Mouse (Mus musculus) limb, embryonic 10.5 days (tissue): ENCODE measurements at regions not wholly inside any gene's neighbourhood (a gene's known extent, or its start where the extent isn't known, plus 50 kb on each side); places are given as distances from the start of the nearest gene placed in this dataset.
A peak's percentile ranks its signal among the peaks of the same experiment; 100 is the strongest.

Source experiments
- DNase-seq: peaks from one replicate; pipeline ENCODE4 v3.0.0-alpha.2; 2017; ENCODE audit warnings: low spot score
- H3K27ac ChIP-seq: fragments of 300-500 bp; sonication (generic); 2 replicates; pipeline ENCODE4 v1.5.1; 2016; ENCODE audit warnings: mild to moderate bottlenecking
- H3K27me3 ChIP-seq: fragments of 300-500 bp; sonication (generic); 2 replicates; pipeline ENCODE4 v1.6.1; 2016; ENCODE audit warnings: low read depth, mild to moderate bottlenecking; ENCODE audit not compliant: poor library complexity, severe bottlenecking
- H3K36me3 ChIP-seq: fragments of 300-500 bp; sonication (generic); 2 replicates; pipeline ENCODE4 v1.6.1; 2016; ENCODE audit warnings: mild to moderate bottlenecking, moderate library complexity
- H3K4me1 ChIP-seq: fragments of 300-500 bp; sonication (generic); 2 replicates; pipeline ENCODE4 v1.6.1; 2016
- H3K4me3 ChIP-seq: fragments of 300-500 bp; sonication (generic); 2 replicates; pipeline ENCODE4 v1.5.1; 2016; ENCODE audit warnings: mild to moderate bottlenecking, moderate library complexity
- H3K9me3 ChIP-seq: fragments of 300-500 bp; sonication (generic); replicated peaks from 2 replicates; pipeline ENCODE4 v1.6.1; 2016; ENCODE audit warnings: mild to moderate bottlenecking
- WGBS: fragments of 180-500 bp; shearing (Covaris S2); methylation state at CpG from one replicate; pipeline ENCODE4 v1.1.7; 2016; 5-methylcytosine and 5-hydroxymethylcytosine counted together

DNA sequence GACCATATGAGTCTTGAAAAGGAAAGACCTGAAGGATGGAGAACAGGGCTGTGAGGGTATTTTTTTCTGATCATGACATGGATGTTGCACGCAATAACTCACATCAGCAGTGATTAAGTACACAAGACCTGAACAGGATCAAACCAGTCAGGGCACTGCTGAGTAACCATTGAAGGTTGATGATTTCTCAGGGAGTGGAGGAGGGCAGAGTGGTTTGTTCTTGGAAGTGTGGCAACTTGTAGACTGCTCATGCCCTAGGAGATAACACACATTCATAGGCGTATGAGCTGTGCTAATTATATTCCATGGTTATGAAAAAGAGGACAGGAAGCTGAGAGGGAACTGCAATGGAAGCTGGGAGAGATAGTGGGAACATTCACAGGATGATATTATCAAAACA lies 88.8 kb upstream of the Gpc5 start:
- Histone ChIP-seq H3K36me3 (no peaks in the 10 kb centered on the region), H3K9me3 (no peaks in the 10 kb centered on the region), H3K27me3 (no peaks in the 10 kb centered on the region), H3K4me3 (no peak overlapping the region), H3K4me1 (no peaks in the 10 kb centered on the region; the same call in 1 of the 2 replicates), H3K27ac (no peak overlapping the region)
- no peak for DNase-seq
- WGBS: 93% methylated on average over 2 of the region's 2 CpGs

- H3K27ac ChIP-seq: no peak overlapping the region
- no peaks in the 10 kb centered on the region for H3K27me3 ChIP-seq
- H3K36me3 ChIP-seq: no peaks in the 10 kb centered on the region
- no peak for DNase-seq
- no peaks in the 10 kb centered on the region; the same call in 1 of the 2 replicates for H3K4me1 ChIP-seq
- H3K9me3 ChIP-seq: no peaks in the 10 kb centered on the region
- H3K4me3 ChIP-seq: no peak overlapping the region
- 83% methylated on average over 6 of the region's 6 CpGs for WGBS
These were observed 87.1 kb upstream of the Gpc5 start for GRCm38 (mm10) chr14:115004733-115005405.

DNA sequence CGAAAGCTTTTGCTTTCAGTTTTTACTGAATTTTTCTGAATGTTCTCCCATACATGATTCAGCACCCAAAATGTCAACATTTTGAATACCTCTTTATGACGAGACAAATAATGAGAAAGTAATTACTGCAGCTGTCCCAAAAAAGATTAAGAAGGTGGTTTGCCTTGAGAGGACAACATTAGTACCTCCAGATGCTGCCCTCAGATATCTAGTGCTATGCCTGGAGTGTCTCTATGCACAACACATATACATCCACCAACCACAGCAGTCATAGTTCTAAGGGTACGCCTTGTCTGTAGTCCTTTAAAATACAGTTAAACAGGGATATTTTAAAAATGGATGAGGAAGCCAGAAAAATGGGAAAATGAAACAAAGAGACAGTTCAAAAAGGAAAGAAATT lies 81.1 kb upstream of the Gpc5 start:
- Histone ChIP-seq H3K4me3 (no peak overlapping the region), H3K4me1 (no peaks in the 10 kb centered on the region), H3K27ac (no peak overlapping the region), H3K27me3 (no peaks in the 10 kb centered on the region), H3K9me3 (no peaks in the 10 kb centered on the region), H3K36me3 (no peaks in the 10 kb centered on the region)
- WGBS: 91% methylated on average over 3 of the region's 3 CpGs
- DNase-seq: no peak

DNA sequence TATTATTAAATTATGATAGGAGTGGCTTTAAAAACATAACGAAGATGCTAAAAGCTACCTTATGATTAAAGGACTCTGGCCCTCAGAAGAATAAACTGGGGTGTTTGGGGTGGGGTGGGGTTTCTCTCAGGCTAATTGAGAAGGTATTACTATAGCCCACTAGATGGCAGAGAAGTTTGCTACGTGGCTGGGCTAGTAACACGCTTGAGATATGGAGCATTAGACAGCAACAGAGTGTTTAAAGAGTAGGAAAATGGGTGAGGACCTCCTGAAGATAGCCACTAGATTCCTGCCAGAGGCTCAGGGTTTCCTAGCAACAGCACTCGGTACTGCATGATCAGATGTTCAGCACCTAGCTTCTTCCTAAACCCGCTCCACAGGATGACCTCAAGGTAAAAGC lies 76.7 kb upstream of the Gpc5 start:
- no peaks in the 10 kb centered on the region for H3K36me3 ChIP-seq
- no peak overlapping the region for H3K27ac ChIP-seq
- DNase-seq: no peak
- WGBS: 59% methylated on average over 5 of the region's 5 CpGs
- H3K4me3 ChIP-seq: no peak overlapping the region
- H3K9me3 ChIP-seq: no peaks in the 10 kb centered on the region
- peaks cover 7% of the 10 kb centered on the region for H3K4me1 ChIP-seq
- no peaks in the 10 kb centered on the region for H3K27me3 ChIP-seq

- 30% methylated on average over 22 of the region's 22 CpGs for WGBS
These were observed 74.4 kb upstream of the Gpc5 start for GRCm38 (mm10) chr14:115017410-115018153.

GRCm38 (mm10) chr14:115028011-115028410 lies 64.0 kb upstream of the Gpc5 start:
- Histone ChIP-seq H3K4me1 (no peaks in the 10 kb centered on the region), H3K4me3 (no peak overlapping the region), H3K27ac (no peak overlapping the region), H3K27me3 (no peaks in the 10 kb centered on the region), H3K9me3 (no peaks in the 10 kb centered on the region), H3K36me3 (no peaks in the 10 kb centered on the region)
- WGBS: 90% methylated on average over 7 of the region's 7 CpGs
- DNase-seq: no peak

More at GRCm38 (mm10) chr14:115017410-115018153, 74.4 kb upstream of the Gpc5 start:
- Histone ChIP-seq H3K27ac (no peak overlapping the region), H3K36me3 (no peaks in the 10 kb centered on the region), H3K9me3 (no peaks in the 10 kb centered on the region), H3K27me3 (no peaks in the 10 kb centered on the region), H3K4me3 (peak overlapping the region; percentile 44), H3K4me1 (peaks cover 7% of the 10 kb centered on the region)
- DNase-seq: peak; percentile 63

DNA sequence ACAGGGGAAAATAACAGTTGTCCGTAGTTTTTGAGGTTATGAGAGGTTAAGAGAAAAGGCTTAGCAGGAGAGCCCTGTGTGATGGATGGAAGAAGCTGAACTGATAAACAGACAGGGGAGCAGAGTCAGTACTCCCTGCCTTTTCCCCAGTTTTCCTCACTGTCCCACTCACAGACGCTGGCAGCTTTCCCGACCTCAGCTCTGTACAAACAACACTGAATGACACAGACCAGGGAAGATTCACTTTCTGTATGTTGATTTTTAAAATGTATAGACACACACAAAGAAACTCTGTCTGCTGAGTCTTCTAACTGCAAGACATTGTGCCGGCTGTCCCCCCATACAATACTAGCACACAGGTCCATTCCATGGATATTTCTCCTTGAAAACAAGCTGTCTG lies 60.3 kb upstream of the Gpc5 start:
- Histone ChIP-seq H3K4me3 (no peak overlapping the region), H3K4me1 (0 out of 2 replicates have a peak, but pooled peaks cover under 1% of the 10 kb centered on the region), H3K36me3 (no peaks in the 10 kb centered on the region), H3K27ac (no peak overlapping the region), H3K9me3 (no peaks in the 10 kb centered on the region), H3K27me3 (no peaks in the 10 kb centered on the region)
- 73% methylated on average over 4 of the region's 4 CpGs for WGBS
- no peak for DNase-seq

DNA sequence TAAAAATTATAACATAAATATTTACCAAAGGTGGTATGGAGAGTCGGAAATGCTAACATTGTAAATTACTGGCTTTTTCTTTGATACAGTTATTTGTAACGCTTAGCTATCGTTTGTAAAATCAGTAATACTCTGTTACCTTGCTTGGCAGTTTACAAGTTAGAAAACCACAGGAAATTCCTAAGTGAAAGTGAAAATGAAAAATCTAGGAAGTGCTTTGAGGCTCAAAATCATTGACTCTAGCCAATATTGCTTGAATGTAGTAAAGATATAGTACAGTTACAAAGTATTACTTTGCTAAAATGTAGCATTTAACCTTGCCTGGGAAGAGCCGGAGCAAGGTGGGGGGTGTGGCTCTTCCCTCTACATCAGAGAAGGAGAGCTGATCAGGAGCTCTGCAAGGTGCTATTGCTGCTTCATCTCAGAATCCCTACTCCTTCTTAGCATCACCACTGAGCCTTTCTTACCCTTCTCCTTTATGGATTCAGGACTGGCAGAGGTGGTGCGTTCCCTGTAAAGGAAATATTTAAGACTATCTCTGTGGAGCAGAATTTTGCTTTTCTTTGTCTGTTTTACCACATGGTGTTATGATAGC lies 58.5 kb upstream of the Gpc5 start:
- no peak overlapping the region for H3K27ac ChIP-seq
- 91% methylated on average over 5 of the region's 5 CpGs for WGBS
- DNase-seq: no peak
- no peak overlapping the region for H3K4me3 ChIP-seq
- H3K27me3 ChIP-seq: no peaks in the 10 kb centered on the region
- no peaks in the 10 kb centered on the region for H3K9me3 ChIP-seq
- no peaks in the 10 kb centered on the region for H3K36me3 ChIP-seq
- H3K4me1 ChIP-seq: 0 out of 2 replicates have a peak, but pooled peaks cover 8% of the 10 kb centered on the region

DNA sequence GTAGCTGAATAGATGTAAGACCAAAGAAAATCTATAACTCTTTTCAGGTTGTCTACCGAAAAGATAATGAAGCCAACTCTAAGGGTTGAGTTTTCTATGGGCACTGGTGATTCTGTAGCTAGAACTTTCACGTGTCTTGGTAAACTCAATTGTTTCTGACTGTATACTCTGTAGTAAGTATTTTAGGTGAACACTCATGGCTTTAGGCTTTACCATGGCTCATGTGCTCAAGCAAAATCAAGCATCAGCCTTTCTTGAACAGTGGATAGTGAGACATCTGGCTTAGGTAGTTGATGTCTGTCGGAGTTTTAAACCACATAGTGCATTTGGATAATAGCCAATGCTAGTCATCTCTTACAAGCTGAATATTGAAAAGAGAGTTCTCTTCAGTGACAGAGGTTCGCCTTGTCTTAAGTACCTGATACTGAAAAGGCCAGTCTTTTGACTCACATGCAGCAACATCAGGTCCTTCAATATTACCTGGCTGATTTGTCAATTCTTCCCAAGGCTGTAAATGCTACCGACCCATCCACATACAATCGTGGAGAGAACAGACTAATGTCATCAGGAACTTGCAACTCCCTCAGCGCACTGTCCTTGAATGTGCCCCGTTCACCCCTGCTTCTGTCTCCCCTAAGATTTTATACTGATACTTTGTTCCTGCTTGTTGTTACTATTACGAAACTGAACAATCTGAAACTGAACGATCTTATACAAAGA lies 57.1 kb upstream of the Gpc5 start:
- 94% methylated on average over 10 of the region's 10 CpGs for WGBS
- H3K27ac ChIP-seq: no peak overlapping the region

DNA sequence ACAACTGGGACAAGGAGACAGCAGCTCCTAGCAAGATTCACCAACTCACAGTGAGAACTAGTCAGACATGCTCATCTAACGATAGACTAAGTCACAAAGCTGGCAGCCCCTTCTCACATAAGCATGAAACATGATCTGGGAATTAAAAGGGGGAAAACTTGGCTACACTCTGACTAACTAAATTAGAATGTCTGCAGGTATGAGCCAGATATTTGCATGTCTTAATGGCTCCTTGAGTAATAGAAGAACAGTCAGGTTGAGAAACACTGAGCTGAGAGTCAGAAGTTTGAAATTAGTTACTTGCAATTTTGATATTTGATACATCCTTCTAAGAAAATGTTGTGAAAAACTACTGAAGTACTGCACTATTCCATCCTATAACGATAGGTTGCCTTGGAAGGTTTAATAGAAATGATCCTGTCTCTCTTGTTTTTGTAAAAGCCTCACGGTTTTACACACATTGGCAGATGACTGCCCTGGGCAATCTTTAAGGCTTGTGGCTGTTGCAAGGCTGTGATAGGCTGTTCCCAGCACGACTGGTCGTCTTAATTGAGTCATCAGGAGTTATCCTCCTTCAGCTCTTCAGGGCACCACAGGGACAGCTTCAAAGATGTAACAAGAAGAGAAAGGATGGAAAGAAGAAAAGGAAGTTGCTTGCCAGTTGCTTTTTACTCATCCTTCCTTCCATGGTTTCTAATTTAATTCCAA lies 54.8 kb upstream of the Gpc5 start:
- Histone ChIP-seq H3K9me3 (no peaks in the 10 kb centered on the region), H3K36me3 (peaks cover 2% of the 10 kb centered on the region; the same call in 1 of the 2 replicates), H3K4me3 (no peak overlapping the region), H3K4me1 (peaks cover 24% of the 10 kb centered on the region), H3K27ac (no peak overlapping the region), H3K27me3 (no peaks in the 10 kb centered on the region)
- DNase-seq: no peak
- WGBS: 42% methylated on average over 5 of the region's 5 CpGs

More for the DNA sequence above, 57.1 kb upstream of the Gpc5 start:
- H3K4me3 ChIP-seq: no peak overlapping the region
- DNase-seq: no peak
- no peaks in the 10 kb centered on the region for H3K27me3 ChIP-seq
- peaks cover 16% of the 10 kb centered on the region for H3K4me1 ChIP-seq
- no peaks in the 10 kb centered on the region for H3K36me3 ChIP-seq
- no peaks in the 10 kb centered on the region for H3K9me3 ChIP-seq

GRCm38 (mm10) chr14:115038788-115039187 lies 53.2 kb upstream of the Gpc5 start:
- H3K36me3 ChIP-seq: peaks cover 17% of the 10 kb centered on the region
- no peak for DNase-seq
- no peak overlapping the region for H3K4me3 ChIP-seq
- peaks cover 33% of the 10 kb centered on the region for H3K4me1 ChIP-seq
- WGBS: 39% methylated on average over 5 of the region's 5 CpGs
- no peaks in the 10 kb centered on the region for H3K9me3 ChIP-seq
- no peaks in the 10 kb centered on the region for H3K27me3 ChIP-seq
- H3K27ac ChIP-seq: no peak overlapping the region

DNA sequence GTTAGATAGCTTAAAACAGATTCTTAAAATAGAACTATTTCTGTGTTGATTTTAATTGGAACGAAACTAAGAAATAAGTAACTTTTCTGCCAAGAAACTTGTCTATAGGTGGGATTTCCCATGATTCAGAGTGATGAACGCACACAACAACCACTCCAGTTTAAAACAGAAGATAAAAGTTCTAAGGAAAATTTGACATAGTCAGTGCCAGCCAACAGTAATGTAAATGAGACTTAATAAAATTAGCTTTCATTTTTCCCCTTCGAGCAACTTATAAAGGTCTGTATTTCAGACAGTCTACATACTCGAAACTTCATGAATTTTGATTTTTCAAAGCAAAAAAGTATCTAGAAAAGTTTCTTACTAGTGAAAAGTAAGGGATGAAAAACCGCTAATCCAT lies 52.5 kb upstream of the Gpc5 start:
- no peak overlapping the region for H3K4me3 ChIP-seq
- H3K27ac ChIP-seq: no peak overlapping the region
- 74% methylated on average over 5 of the region's 5 CpGs for WGBS

More for the DNA sequence above, 52.5 kb upstream of the Gpc5 start:
- DNase-seq: no peak
- Histone ChIP-seq H3K36me3 (peaks cover 24% of the 10 kb centered on the region), H3K27me3 (no peaks in the 10 kb centered on the region), H3K9me3 (no peaks in the 10 kb centered on the region), H3K4me1 (peaks cover 40% of the 10 kb centered on the region)
